Mouse (Mus musculus) heart, adult 11 months (tissue): Measurements from ENCODE around the gene Olfr747.
"Not testable (repeated sequence)": the region's sequence is repeated elsewhere in the genome, so short reads cannot be mapped to it uniquely, and the experiment has no call there.

Experiments used
- DNase-seq: peaks from one replicate; pipeline ENCODE4 v3.0.0; 2022

The Olfr747 gene

DNA sequence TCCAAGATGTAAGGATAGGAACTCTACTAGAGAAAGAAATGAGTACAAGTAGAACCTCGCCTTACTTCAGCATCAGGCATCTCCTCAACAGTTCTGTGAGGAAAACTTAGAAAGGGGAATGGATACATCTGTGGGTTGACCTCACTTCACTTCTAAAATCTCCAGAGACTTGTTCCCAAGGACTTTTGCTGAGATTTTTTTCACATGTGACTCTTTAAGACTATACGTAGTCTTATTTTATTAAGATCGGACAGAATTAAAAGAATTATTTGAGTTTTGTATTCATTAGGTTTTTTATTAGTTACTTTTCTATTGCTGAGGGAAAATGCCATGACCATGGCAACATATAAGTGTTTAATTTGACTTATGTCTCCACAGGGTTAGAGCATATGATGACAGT lies at the start of gene Olfr747:
Gene Olfr747, minus strand, starts transcription at position 101 of the 400 bp plus-strand sequence.
- DNase-seq: no peak

- DNase-seq: no peak
Measured at GRCm38 (mm10) chr14:50741584-50741983, 48.6 kb upstream of the Olfr747 start.

DNA sequence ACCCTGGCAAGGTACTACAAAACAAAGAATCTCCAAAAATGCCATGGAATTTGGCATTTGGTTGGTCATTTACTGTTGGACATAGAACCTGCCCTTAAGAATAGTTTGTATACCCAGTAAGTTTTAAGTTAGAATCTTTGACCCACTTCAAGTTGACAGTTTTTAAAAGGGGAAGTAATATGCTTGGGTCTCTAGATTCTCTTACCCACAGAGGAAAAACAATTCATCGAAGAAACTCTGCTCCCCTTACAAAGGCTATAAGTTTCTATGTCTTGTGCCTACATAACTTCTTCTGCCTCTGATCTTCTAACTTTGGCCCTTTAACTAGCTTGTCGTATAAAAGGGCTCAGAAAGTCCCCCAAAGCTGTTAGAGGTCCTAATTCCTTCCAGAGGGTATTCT lies 47.3 kb upstream of the Olfr747 start:
- no peak for DNase-seq

- DNase-seq: not testable (repeated sequence)
Measured at GRCm38 (mm10) chr14:50722371-50722770, 29.4 kb upstream of the Olfr747 start.

- DNase-seq: not testable (repeated sequence)
Measured at GRCm38 (mm10) chr14:50719875-50720274, 26.9 kb upstream of the Olfr747 start.

GRCm38 (mm10) chr14:50707073-50707472 lies 14.1 kb upstream of the Olfr747 start, which contains the start of gene Olfr748:
Gene Olfr748 (plus strand): TSS chr14:50707373.
- no peak for DNase-seq

DNA sequence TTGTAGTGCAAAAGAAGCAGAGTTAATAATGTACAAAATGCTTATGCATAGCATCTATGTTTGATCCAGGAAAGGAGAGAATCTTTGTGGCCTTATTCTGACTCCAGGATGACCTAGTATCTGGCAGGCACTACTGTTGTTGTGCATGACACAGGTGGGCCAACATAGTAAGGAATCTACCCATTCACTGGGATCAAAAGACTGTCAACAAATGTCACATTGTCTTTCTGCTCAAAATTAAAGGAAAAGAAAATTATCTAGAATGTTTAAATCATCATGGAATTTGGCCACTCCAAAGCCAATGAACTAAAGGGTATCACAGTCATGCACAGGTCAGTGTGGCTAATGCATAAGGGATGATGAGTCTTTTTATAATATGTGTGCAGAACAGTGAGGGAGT lies 46.2 kb downstream of the Olfr747 start, which contains the start of gene Olfr746:
Gene Olfr746, plus strand, starts transcription at position 301 of the 400 bp plus-strand sequence.
- no peak for DNase-seq

GRCm38 (mm10) chr14:50639088-50639487 lies 53.9 kb downstream of the Olfr747 start, which contains the start of gene Olfr745:
Gene Olfr745 (plus strand): TSS chr14:50639388.
- no peak for DNase-seq
